Mouse (Mus musculus): ENCODE results near the gene Resf1. TPM values are rescaled to one million over a fixed set of nuclear protein-coding genes. Genes with fewer than 3 reads are reported as not detected.

Resf1 gene
- polyA plus RNA-seq, 1 experiment from 2014 or later, result 42.5 TPM

Other genes with a start within 250 kb of the Resf1 start
- gene Dennd5b, start 207.7 kb upstream of the Resf1 start, polyA plus RNA-seq (2015; fragmentation: Nextera tagmentation; extraction: Ambion mirVana), result 5.5 and 5.6 TPM in 2 replicates
- not detected in 2 replicates for gene Gm10203, start 179.2 kb upstream of the Resf1 start, polyA plus RNA-seq (2015; fragmentation: Nextera tagmentation; extraction: Ambion mirVana)
- gene Etfbkmt, start 169.6 kb upstream of the Resf1 start, polyA plus RNA-seq (2015; fragmentation: Nextera tagmentation; extraction: Ambion mirVana), result 13.0 and 15.4 TPM in 2 replicates
- 27.4 and 29.7 TPM in 2 replicates for gene Amn1, start 120.7 kb upstream of the Resf1 start, polyA plus RNA-seq (2015; fragmentation: Nextera tagmentation; extraction: Ambion mirVana)
- gene Bicd1, start 99.5 kb downstream of the Resf1 start, polyA plus RNA-seq (2015; fragmentation: Nextera tagmentation; extraction: Ambion mirVana), result 3.2 and 3.6 TPM in 2 replicates